ENCODE assay signal across 7 mouse cellular contexts in the genomic region with DNA sequence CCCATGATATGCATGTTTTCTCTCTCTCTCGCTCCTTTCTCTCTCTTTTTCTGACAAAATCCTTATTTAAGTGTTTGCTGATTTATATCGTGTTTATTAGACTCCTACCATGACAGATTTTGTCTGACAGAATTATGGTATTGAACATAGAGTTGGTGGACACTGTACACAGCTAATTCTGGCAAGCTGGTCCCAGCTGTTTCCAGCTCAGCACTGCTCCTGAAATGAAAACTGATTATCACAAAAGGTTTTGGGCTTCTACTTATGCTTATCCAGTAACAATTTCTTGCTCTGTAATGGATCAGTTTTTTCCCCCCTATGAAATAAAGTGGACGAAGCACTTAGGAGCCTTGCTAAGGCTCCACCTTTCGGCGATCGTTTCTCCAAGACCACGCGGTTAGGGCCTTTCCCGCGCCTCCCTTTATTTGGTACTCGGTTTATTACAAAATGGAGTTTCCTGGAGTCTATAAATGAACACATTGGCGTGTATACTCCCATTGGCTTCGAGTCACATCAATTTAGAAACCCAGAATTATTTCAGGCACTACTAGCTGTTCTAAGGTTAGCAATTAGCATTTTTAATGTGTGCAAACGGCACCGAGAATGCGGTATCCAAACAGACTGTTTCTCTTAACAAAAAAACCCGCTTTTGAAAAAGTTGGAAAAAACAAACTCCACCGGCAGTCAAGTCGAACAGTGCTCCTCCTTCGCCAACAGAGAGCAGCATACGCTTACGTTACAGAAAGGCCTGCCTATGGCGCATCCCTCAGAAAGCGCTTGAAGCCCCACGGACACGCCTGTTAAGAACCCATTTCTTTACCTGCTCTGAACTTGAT.
A peak's percentile ranks its signal among the peaks of the same experiment; 100 is the strongest.
DNase-seq lines count a peak whose midpoint lies in the region; ATAC-seq lines count a peak whose summit lies in the region.

No protein-coding gene starts in this region.

- intact Hi-C loops in left cerebral cortex, postnatal 36 days (cut with DNase I), result loop anchor here (10.0 kb wide), 1 partner anchor 1991 kb away; no protein-coding TSS in a partner anchor

- ATAC-seq in forebrain, embryonic 15.5 days (replicated peaks), result peak; percentile 90
- peak; percentile 86 for ATAC-seq in hindbrain, embryonic 16.5 days
- peak; percentile 76; the same call in 1 of the 2 replicates for ATAC-seq in midbrain, embryonic 14.5 days (ENCODE audit: low FRiP score, low TSS enrichment)
- no peak for ATAC-seq in stomach, embryonic 15.5 days (ENCODE audit: insufficient read depth, low FRiP score, low read depth)

- no peaks in the 10 kb centered on the region for H3K36me3 ChIP-seq in forebrain, embryonic 15.5 days
- no peaks in the 10 kb centered on the region for H3K36me3 ChIP-seq in hindbrain, embryonic 16.5 days (ENCODE audit: control insufficient read depth, insufficient read depth, low read length)
- H3K36me3 ChIP-seq in midbrain, embryonic 14.5 days (ENCODE audit: control insufficient read depth, insufficient read depth, low read length), result no peaks in the 10 kb centered on the region
- H3K36me3 ChIP-seq in stomach, embryonic 15.5 days, result no peaks in the 10 kb centered on the region

- no peaks in the 10 kb centered on the region for H3K9me3 ChIP-seq in forebrain, embryonic 15.5 days
- H3K9me3 ChIP-seq in hindbrain, embryonic 16.5 days (ENCODE audit: control insufficient read depth, low read length), result no peaks in the 10 kb centered on the region
- no peaks in the 10 kb centered on the region for H3K9me3 ChIP-seq in midbrain, embryonic 14.5 days (ENCODE audit: control insufficient read depth, low read length)
- no peaks in the 10 kb centered on the region for H3K9me3 ChIP-seq in stomach, embryonic 15.5 days

- H3K4me2 ChIP-seq in forebrain, embryonic 15.5 days (replicated peaks), result peak overlapping the region; percentile 10
- H3K4me2 ChIP-seq in hindbrain, embryonic 16.5 days (ENCODE audit: low read length), result peak overlapping the region; percentile 45
- H3K4me2 ChIP-seq in midbrain, embryonic 14.5 days (ENCODE audit: low read length), result 0 out of 2 replicates have a peak overlapping the region, but pooled peaks have one; percentile 11
- peak overlapping the region; percentile 40 for H3K4me2 ChIP-seq in stomach, embryonic 15.5 days

- 0 out of 2 replicates have a peak overlapping the region, but pooled peaks have one; percentile 6 for H3K4me3 ChIP-seq in forebrain, embryonic 15.5 days
- no peak overlapping the region for H3K4me3 ChIP-seq in hindbrain, embryonic 16.5 days (ENCODE audit: low read length)
- H3K4me3 ChIP-seq in midbrain, embryonic 14.5 days (replicated peaks; ENCODE audit: low read depth, low read length), result no peak overlapping the region
- H3K4me3 ChIP-seq in stomach, embryonic 15.5 days (replicated peaks), result peak overlapping the region; percentile 19; the same call in 1 of the 2 replicates

- no peak overlapping the region for H3K27ac ChIP-seq in forebrain, embryonic 15.5 days (replicated peaks)
- no peak overlapping the region for H3K27ac ChIP-seq in hindbrain, embryonic 16.5 days (ENCODE audit: low read depth, low read length)
- H3K27ac ChIP-seq in midbrain, embryonic 14.5 days (replicated peaks; ENCODE audit: low read depth, low read length), result no peak overlapping the region
- H3K27ac ChIP-seq in stomach, embryonic 15.5 days, result no peak overlapping the region

- H3K27me3 ChIP-seq in forebrain, embryonic 15.5 days, result no peaks in the 10 kb centered on the region
- no peaks in the 10 kb centered on the region for H3K27me3 ChIP-seq in hindbrain, embryonic 16.5 days (replicated peaks; ENCODE audit: control insufficient read depth, insufficient read depth, low read length)
- H3K27me3 ChIP-seq in midbrain, embryonic 14.5 days (ENCODE audit: control insufficient read depth, insufficient read depth, low read length), result no peaks in the 10 kb centered on the region
- H3K27me3 ChIP-seq in stomach, embryonic 15.5 days (replicated peaks), result no peaks in the 10 kb centered on the region

- 31% methylated on average over 26 of the region's 26 CpGs for WGBS in forebrain, embryonic 15.5 days
- 33% methylated on average over 26 of the region's 26 CpGs for WGBS in hindbrain, embryonic 16.5 days
- 44% methylated on average over 26 of the region's 26 CpGs for WGBS in midbrain, embryonic 14.5 days
- 30% methylated on average over 26 of the region's 26 CpGs for WGBS in stomach, embryonic 15.5 days

- H3K4me1 ChIP-seq in forebrain, embryonic 15.5 days, result peaks cover 3% of the 10 kb centered on the region
- H3K4me1 ChIP-seq in hindbrain, embryonic 16.5 days (ENCODE audit: control insufficient read depth, insufficient read depth, low read depth, low read length), result no peaks in the 10 kb centered on the region
- no peaks in the 10 kb centered on the region for H3K4me1 ChIP-seq in midbrain, embryonic 14.5 days (ENCODE audit: control insufficient read depth, insufficient read depth, low read length)
- no peaks in the 10 kb centered on the region for H3K4me1 ChIP-seq in stomach, embryonic 15.5 days

- no peak overlapping the region for H3K9ac ChIP-seq in forebrain, embryonic 15.5 days (replicated peaks)
- no peak overlapping the region for H3K9ac ChIP-seq in hindbrain, embryonic 16.5 days (ENCODE audit: low read depth, low read length)
- H3K9ac ChIP-seq in midbrain, embryonic 14.5 days (replicated peaks; ENCODE audit: low read length), result no peak overlapping the region
- H3K9ac ChIP-seq in stomach, embryonic 15.5 days, result no peak overlapping the region

- DNase-seq in Muller cell, postnatal 12 days (ENCODE audit: inconsistent ontology term), result peak; percentile 50
- peak; percentile 61 for DNase-seq in adrenal gland, postnatal 14 days
- DNase-seq in left cerebral cortex, postnatal 36 days (ENCODE audit: low spot score in 2 of 2), result peak; percentile 33 to 43
- peak; percentile 90 for DNase-seq in midbrain, embryonic 14.5 days

Comparison
In these comparisons a context has a peak if more than half of its experiments do, and no peak if none do; other contexts are left out.
1. DNase-seq: peak in every context shown above with its lines; median percentile 90 in midbrain, embryonic 14.5 days; 61 in adrenal gland, postnatal 14 days; 50 in Muller cell, postnatal 12 days; 38 in left cerebral cortex, postnatal 36 days.
2. H3K4me3 ChIP-seq: peak in forebrain, embryonic 15.5 days (single experiment) and stomach, embryonic 15.5 days (single experiment); none in hindbrain, embryonic 16.5 days (single experiment) and midbrain, embryonic 14.5 days (single experiment).
3. Peak in every context shown above with its lines, with median percentiles within 50 percentile points of each other: H3K4me2 ChIP-seq.